Mouse (Mus musculus): Measurements from ENCODE around the gene Fank1. TPM values are rescaled to one million over a fixed set of nuclear protein-coding genes. Genes with fewer than 3 reads are reported as not detected.

The Fank1 gene
- total RNA-seq, 2 experiments from 2014 or later = not detected

DNA sequence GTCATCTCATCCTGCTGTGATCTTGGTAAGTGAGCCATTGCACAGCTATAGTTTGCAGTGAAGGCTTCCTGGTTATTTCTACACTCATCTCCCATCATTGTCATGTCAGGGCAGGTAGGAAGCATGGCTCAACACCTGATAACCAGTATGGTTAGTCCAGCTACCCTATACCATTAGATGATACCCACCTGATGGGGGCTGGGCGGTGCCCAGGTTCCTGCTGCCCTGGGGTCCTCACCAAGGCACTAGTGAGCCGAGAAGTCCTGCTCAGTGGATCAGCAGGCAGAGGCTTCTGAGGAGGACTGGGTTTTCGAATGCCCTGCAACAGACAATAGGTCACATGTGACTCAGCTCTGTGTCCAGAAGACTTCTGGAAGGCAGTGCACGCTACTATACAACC, 113.3 kb downstream of the Fank1 start:
- no peak overlapping the region for H3K4me3 ChIP-seq
- H3K27ac ChIP-seq = no peak overlapping the region
- no peak for DNase-seq
- TF ChIP-seq CTCF (IDR thresholded peaks at IDR 0.05) = no peak
- intact Hi-C loops (cut with DNase I) = no loop called here

DNA sequence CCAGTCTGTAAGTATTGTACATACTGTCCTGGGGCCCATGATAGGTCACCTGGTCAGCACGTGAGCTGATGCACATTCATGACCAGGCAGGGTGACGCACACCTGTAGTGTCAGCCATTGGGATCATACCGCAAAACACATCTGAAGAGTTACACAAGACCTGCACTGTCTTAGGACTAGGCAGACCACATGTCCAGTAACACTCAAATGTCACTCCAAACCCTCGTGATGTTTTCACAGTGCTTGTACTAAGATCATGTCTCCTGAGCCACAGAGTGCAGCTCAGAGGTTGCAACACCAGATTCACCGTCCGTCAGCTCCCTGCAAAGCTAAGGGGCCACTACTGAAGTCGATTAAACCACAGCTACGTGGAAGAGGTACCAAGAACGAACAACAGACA, 114.6 kb downstream of the Fank1 start:
- TF ChIP-seq CTCF (IDR thresholded peaks at IDR 0.05) = no peak
- Histone ChIP-seq H3K27ac (no peak overlapping the region), H3K4me3 (no peak overlapping the region)
- no peak for DNase-seq
- intact Hi-C loops (cut with DNase I) = no loop called here

DNA sequence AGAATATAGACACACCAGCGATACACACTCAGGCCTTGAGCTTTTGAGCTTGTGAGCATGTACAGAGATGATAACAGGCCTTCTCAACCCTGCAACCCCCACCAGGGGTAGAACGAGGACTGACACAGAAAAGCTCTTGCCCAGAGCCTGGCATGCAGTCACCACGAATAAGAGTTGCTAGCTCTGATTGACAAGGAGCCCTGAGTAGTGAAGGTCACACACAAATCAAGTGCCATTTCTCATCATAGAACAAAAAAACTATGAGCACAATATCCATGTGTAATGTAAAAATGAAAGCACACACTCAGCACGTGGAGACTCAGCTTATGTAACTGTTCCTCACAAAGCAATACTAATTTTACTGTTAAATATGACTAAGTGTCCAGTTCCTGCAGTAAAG, 115.1 kb downstream of the Fank1 start:
- H3K4me3 ChIP-seq = no peak overlapping the region
- no peak for DNase-seq
- intact Hi-C loops (cut with DNase I) = no loop called here
- TF ChIP-seq CTCF (IDR thresholded peaks at IDR 0.05) = no peak
- H3K27ac ChIP-seq = no peak overlapping the region

DNA sequence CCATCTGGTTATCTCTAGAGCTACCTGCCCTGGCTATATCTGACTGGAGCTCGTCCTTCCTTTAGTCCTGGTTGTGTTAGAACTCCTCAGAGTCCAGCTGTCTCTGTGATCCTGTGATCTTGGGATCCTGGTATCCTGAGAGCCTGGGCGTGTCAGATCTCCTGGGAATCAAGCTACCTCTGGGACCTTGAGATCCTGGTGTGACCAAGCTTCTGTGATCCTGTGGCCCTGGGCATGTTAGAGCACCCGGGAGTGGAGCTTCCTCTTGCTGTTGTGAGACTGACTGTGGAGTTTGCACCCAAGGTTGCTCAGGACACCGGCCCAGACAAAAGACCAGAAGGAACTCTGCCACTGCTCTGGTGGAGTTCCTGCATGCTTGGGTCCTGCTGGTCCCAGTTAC, 122.7 kb downstream of the Fank1 start:
- intact Hi-C loops (cut with DNase I) = no loop called here
- no peak for DNase-seq
- Histone ChIP-seq H3K4me3 (no peak overlapping the region), H3K27ac (no peak overlapping the region)
- no peak for TF ChIP-seq CTCF (IDR thresholded peaks at IDR 0.05)

DNA sequence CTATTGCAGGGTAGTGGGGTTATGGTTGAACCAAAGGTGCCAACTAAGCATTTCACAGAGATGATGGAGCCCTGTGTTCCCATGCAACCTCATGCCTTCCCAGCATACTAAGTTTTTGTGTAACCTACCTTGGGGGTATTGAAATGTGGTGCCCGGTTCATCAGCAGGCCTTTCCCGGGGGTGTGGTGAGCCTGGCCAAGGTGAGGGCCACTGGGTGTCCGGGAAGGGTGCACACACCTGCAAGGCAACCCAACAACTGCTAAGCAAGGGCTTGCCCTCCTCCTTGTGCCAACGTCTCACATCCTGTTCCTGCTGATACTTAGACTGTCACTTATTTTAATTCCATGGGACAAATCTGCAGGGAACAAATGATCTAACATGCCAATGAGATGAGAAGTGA, 132.3 kb downstream of the Fank1 start:
- intact Hi-C loops (cut with DNase I) = no loop called here
- H3K4me3 ChIP-seq = no peak overlapping the region

DNA sequence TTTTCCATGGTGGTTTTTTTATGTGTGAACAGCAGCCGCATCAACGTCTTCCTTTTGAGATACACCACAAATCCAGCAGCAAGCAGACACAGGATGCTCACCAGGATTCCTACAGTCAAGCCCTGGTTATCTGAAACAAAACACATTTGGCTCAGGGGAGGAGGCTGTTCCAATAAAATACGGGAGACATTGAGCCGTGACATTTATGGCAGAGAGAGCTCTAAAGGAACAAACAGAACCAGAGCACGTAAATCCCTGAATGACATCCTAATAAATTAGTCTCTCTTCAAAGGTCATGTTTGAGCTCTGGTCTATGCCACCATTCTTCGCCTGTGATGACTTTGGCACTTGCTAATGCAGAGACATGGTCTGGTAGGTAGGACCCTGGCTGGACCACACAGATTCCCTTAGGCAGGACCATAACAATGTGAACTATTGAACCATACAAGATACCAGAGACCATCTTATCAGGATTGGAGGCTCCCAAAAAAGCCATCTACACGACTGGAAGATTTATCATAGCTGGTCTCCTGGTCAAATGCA, 133.2 kb downstream of the Fank1 start:
- intact Hi-C loops (cut with DNase I) = no loop called here
- no peak for DNase-seq
- Histone ChIP-seq H3K4me3 (no peak overlapping the region), H3K27ac (no peak overlapping the region)
- no peak for TF ChIP-seq CTCF (IDR thresholded peaks at IDR 0.05)

More for the DNA sequence above, 132.3 kb downstream of the Fank1 start:
- no peak for DNase-seq
- no peak for TF ChIP-seq CTCF (IDR thresholded peaks at IDR 0.05)
- H3K27ac ChIP-seq = no peak overlapping the region

DNA sequence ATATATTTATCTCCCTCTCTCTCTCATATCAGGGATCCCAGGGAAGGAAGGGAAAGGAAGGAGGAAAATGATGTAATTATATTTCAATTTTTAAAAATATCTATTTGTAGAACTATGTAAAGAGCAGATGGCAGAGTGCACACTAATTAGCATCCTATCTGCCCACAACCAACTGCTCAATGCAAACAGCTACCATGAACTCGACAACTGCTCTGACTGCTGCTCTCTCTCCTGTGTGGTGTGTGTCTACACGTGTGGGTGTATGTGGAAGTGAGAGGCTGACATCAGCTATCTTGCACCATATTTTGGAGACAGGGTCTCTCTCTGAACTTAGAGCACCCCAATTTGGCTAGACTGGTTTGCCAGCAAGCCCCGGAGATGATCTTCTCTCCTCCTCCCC, 135.2 kb downstream of the Fank1 start:
- TF ChIP-seq CTCF (IDR thresholded peaks at IDR 0.05) = no peak
- intact Hi-C loops (cut with DNase I) = no loop called here
- Histone ChIP-seq H3K4me3 (no peak overlapping the region), H3K27ac (no peak overlapping the region)
- no peak for DNase-seq

DNA sequence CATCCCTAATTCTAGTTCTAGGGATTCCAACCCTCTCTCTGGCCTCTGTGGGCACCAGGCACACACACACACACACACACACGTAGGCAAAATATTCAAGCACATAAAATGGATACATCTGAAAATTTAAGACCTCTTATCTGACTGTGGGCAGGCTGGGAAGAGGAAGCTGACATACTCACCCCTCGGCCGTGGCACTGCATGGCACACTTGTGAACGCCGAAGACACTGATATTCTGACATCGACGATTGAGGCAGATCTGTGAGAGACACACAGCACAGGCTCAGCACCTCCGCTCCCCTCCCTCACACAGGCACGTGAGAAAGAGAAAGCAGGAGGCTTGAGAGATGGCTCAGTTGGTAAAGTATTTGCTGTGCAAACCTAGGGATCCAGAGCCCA, 139.6 kb downstream of the Fank1 start:
- DNase-seq = no peak
- no peak overlapping the region for H3K4me3 ChIP-seq
- H3K27ac ChIP-seq = no peak overlapping the region
- intact Hi-C loops (cut with DNase I) = no loop called here
- no peak for TF ChIP-seq CTCF (IDR thresholded peaks at IDR 0.05)

DNA sequence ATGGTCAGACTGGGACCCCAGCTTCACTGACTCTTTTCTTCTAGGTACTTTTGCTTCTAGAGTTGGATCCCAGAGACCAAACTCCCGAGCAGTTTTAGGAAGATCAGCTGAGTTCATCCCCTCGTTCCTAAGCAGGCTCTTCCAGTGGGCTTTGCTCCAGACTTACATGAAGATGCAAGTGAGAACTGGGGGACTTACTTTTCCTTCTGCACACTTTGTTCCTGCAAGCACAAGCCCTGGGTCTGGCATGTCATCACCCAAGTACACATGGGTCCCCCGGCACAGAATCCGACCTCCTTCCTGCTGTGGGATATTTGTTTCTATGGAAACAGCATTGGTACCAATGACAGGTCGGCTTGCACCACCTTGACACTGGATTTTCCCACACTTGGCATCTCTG, 142.6 kb downstream of the Fank1 start:
- no peak for TF ChIP-seq CTCF (IDR thresholded peaks at IDR 0.05)
- Histone ChIP-seq H3K27ac (no peak overlapping the region), H3K4me3 (no peak overlapping the region)
- DNase-seq = no peak
- intact Hi-C loops (cut with DNase I) = no loop called here

DNA sequence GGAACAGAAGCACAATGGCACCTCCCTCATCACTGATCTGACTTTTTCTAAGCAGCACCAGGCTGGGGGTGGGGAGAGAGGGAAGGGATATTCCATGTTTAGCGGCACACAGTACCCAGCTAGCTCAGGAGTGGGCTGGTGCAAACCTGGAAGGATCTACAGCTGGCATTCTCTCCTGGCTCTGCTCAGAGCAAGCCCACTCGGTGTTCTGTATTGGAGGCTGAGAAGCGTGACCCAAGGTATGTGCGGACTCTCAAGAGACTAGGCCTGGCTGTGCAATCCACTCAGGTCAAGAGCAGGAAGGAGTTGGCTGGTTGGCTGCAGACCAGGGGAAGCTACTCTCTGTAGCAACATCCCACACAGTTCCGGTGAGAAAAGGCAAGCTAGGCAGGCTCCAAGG, 143.3 kb downstream of the Fank1 start:
- Histone ChIP-seq H3K4me3 (no peak overlapping the region), H3K27ac (no peak overlapping the region)
- DNase-seq = peak; percentile 26
- no peak for TF ChIP-seq CTCF (IDR thresholded peaks at IDR 0.05)
- intact Hi-C loops (cut with DNase I) = no loop called here

DNA sequence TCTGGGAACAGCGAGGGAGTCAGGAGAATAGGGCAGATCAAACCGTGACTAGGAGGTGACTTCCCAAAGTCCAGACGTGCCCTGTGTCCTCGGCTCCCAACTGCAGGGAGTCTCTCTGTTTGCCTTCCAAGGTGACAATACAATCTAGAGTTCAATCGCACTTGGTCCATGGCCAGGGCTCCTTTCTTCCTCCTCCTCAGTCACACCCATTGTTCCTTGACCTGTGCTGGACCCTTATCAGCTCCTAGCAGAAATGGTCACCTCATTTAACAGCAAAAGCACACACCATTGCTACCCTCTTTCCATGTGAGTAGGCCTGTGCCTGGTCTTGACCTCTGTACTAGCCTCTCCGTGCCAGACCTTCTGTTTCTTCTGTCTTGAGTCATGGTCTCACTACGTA, 144.1 kb downstream of the Fank1 start:
- Histone ChIP-seq H3K4me3 (no peak overlapping the region), H3K27ac (no peak overlapping the region)
- intact Hi-C loops (cut with DNase I) = no loop called here
- no peak for TF ChIP-seq CTCF (IDR thresholded peaks at IDR 0.05)
- DNase-seq = no peak

DNA sequence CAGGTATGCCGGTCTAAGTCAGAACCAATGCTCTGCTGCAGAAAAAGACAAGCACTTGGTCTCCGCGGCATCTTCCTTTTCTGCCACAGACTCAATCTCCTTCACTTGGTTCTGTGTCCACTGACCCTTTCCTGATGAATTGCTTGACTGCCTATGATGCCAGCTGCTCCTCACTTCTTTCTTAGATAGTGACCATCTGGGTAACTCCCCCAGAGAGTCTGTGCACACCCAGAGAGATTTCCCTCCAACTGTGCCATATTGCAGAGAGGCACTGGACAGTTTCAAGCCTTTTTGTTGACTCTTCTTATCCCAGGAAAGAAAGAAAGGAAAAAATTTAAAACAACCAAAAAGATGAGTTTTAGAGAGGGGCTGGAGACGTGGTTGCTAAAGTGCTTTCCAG, 144.6 kb downstream of the Fank1 start:
- DNase-seq = no peak
- intact Hi-C loops (cut with DNase I) = no loop called here

DNA sequence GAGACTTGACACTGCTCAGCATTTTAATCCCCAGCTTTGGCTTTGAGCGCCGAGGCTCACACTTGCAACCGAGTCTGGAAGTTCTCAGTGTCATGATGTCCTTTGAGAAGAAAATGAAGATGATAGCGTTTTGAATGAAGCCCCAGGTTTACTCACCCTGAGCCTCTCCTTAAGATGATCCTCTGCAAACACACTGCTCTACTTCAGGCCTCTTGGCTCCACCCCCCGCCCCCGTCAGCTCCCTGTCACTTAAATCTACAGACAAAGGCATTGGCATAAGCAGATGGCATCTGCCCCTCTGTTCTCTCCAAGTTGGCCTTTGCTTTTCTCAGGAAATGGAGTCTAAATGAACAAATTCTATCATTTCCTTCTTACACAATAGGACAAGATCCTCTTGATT, 147.3 kb downstream of the Fank1 start:
- TF ChIP-seq CTCF (IDR thresholded peaks at IDR 0.05) = no peak
- no peak overlapping the region for H3K27ac ChIP-seq
- no peak for DNase-seq
- intact Hi-C loops (cut with DNase I) = no loop called here
- no peak overlapping the region for H3K4me3 ChIP-seq

More for the DNA sequence above, 144.6 kb downstream of the Fank1 start:
- Histone ChIP-seq H3K4me3 (no peak overlapping the region), H3K27ac (no peak overlapping the region)
- TF ChIP-seq CTCF (IDR thresholded peaks at IDR 0.05) = no peak

DNA sequence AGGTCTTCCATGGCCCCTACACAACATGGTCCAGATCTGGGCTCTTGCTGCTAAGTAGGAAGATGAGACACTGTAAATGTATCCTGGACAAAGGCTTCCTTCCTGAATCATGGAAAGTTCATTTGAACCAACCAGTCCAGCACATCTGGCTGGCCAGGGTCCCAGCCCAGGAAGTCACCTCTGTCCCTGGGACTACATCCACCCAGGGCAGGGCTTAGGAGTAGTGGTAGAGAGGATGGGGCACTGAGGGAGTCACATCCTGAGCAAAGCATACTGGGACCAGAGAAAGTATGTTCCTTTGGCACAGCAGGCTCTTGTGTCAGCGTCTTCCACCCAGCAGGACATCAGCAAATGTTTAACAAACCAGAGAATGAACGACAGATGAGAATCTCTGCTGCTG, 149.1 kb downstream of the Fank1 start:
- Histone ChIP-seq H3K4me3 (no peak overlapping the region), H3K27ac (no peak overlapping the region)
- intact Hi-C loops (cut with DNase I) = no loop called here
- no peak for TF ChIP-seq CTCF (IDR thresholded peaks at IDR 0.05)
- no peak for DNase-seq

DNA sequence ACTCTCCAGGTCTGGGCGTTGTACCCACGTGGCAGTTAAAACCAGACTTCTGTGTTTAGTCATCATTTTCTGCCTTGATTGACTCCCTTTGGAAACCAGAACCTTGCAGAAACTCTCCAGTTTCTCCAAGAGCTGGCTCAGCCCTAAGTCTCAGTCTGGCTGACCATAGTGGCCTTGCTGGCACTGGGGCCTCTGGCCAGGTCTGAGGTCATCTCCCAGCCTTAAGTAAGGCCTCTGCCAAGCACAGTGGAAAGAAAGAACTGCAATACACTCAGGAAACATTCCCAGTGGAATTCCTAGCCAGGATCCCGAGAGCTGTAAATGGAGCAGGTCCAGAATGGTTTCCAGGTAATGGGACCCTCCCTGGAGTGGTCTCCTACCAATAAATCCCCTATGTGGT, 152.3 kb downstream of the Fank1 start:
- DNase-seq = peak; percentile 47
- Histone ChIP-seq H3K27ac (no peak overlapping the region), H3K4me3 (no peak overlapping the region)
- TF ChIP-seq CTCF (IDR thresholded peaks at IDR 0.05) = no peak
- intact Hi-C loops (cut with DNase I) = no loop called here

Other genes with a start within 250 kb of the Fank1 start
- not detected for gene Tex36, start 174.7 kb upstream of the Fank1 start, total RNA-seq (2021)
- gene Edrf1, start 139.3 kb upstream of the Fank1 start, total RNA-seq (2021) = 1 to 10 TPM; 8.5 TPM
- not detected for gene Mmp21, start 96.8 kb upstream of the Fank1 start, total RNA-seq (2021)
- 10 to 100 TPM; 80.2 to 81.9 TPM for gene Bccip, start 67.5 kb upstream of the Fank1 start, total RNA-seq (2021)
- gene Uros, start 66.8 kb upstream of the Fank1 start, total RNA-seq (2021) = 10 to 100 TPM; 14.2 to 17.0 TPM
- gene Dhx32, start 5.9 kb downstream of the Fank1 start, total RNA-seq (2021) = 10 to 100 TPM; 33.7 to 50.1 TPM